8 mouse cellular contexts compared by ENCODE assay signal in the genomic region with DNA sequence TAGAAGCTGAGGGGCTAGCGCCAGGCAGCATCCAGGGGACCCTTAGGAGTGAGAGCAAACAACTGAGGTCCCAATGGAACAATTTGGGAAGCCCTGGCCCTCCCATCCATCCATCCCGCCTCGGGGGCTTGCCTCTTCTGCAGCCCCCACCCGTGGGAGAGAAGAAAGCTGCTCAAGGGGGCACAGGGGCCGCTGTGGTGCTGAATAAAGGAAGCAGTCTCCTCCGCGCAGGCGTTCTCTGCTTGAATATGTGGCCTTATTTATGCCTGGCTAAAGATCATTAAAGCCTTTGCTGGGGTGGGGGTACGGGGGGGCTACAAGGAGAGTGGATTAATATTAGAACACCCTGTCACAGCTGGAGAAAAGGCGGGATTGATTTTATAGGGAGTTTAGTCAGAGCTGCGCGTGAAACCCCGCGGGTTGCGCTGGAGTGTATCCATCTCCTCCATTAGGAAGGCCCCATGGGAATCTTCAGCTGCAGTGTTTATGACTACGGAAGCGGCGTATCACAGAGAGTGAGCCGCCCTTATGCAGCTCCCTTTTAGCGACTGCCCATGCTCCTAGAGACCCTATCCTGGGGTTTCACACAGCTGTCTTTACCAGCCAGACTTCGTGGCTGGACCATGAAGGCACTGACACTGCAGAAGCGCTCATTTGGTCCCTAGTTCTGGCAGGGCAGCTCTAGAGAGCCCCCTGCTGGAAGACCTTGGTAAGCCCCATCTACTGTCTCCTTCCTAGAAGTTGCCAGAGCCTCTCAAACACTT.
DNase-seq lines count a peak whose midpoint lies in the region; ATAC-seq and TF ChIP-seq lines count a peak whose summit lies in the region.

No protein-coding gene starts in this region.

- H3K9ac ChIP-seq in heart, embryonic 15.5 days, result peak overlapping the region; percentile 40; the same call in 1 of the 2 replicates
- H3K9ac ChIP-seq in limb, embryonic 15.5 days, result no peak overlapping the region; the same call in 1 of the 2 replicates
- peak overlapping the region; percentile 51 for H3K9ac ChIP-seq in neural tube, embryonic 13.5 days

- no peak for TF ChIP-seq POLR2A in brain, embryonic 14.5 days (IDR thresholded peaks at IDR 0.05; ENCODE audit: borderline replicate concordance, extremely low read depth, insufficient read depth, insufficient read length, poor library complexity, severe bottlenecking)

- H3K27me3 ChIP-seq in forebrain, embryonic 10.5 days (ENCODE audit: poor library complexity, severe bottlenecking), result peaks cover 39% of the 10 kb centered on the region
- H3K27me3 ChIP-seq in heart, embryonic 15.5 days, result peaks cover 40% of the 10 kb centered on the region
- H3K27me3 ChIP-seq in limb, embryonic 15.5 days, result peaks cover 34% of the 10 kb centered on the region
- 0 out of 2 replicates have a peak, but pooled peaks cover 14% of the 10 kb centered on the region for H3K27me3 ChIP-seq in neural tube, embryonic 13.5 days

- DNase-seq in 3T3-L1 (ENCODE audit: low read depth, low spot score), result peak; percentile 29
- peak; percentile 85 for DNase-seq in brain, embryonic 14.5 days (ENCODE audit: low read depth)
- DNase-seq in forebrain, embryonic 10.5 days (ENCODE audit: extremely low spot score, low spot score), result peak; percentile 77
- peak; percentile 64 for DNase-seq in kidney, postnatal 14 days
- peak; percentile 7 for DNase-seq in thymus, postnatal 25 days

- WGBS in forebrain, embryonic 10.5 days, result 14% methylated on average over 22 of the region's 22 CpGs
- 12% methylated on average over 22 of the region's 22 CpGs for WGBS in heart, embryonic 15.5 days
- 9% methylated on average over 22 of the region's 22 CpGs for WGBS in limb, embryonic 15.5 days
- WGBS in neural tube, embryonic 13.5 days, result 5% methylated on average over 22 of the region's 22 CpGs

- no peak for ATAC-seq in heart, embryonic 15.5 days (replicated peaks; ENCODE audit: insufficient number of reproducible peaks, insufficient read depth, low FRiP score, low read depth)
- ATAC-seq in limb, embryonic 15.5 days (ENCODE audit: insufficient number of reproducible peaks, low FRiP score, low TSS enrichment, low read depth), result peak; percentile 55; the same call in 1 of the 2 replicates
- peak; percentile 92 for ATAC-seq in neural tube, embryonic 13.5 days (ENCODE audit: low read depth)

- H3K4me2 ChIP-seq in heart, embryonic 15.5 days, result peak overlapping the region; percentile 68
- H3K4me2 ChIP-seq in limb, embryonic 15.5 days, result peak overlapping the region; percentile 46
- H3K4me2 ChIP-seq in neural tube, embryonic 13.5 days, result peak overlapping the region; percentile 47

- peak overlapping the region; percentile 77 for H3K27ac ChIP-seq in forebrain, embryonic 10.5 days
- H3K27ac ChIP-seq in heart, embryonic 15.5 days, result no peak overlapping the region
- no peak overlapping the region for H3K27ac ChIP-seq in limb, embryonic 15.5 days
- peak overlapping the region; percentile 79 for H3K27ac ChIP-seq in neural tube, embryonic 13.5 days (replicated peaks)

- H3K4me1 ChIP-seq in forebrain, embryonic 10.5 days, result peaks cover 14% of the 10 kb centered on the region
- H3K4me1 ChIP-seq in heart, embryonic 15.5 days (replicated peaks), result peaks cover 6% of the 10 kb centered on the region; the same call in 1 of the 2 replicates
- H3K4me1 ChIP-seq in limb, embryonic 15.5 days, result peaks cover 14% of the 10 kb centered on the region
- H3K4me1 ChIP-seq in neural tube, embryonic 13.5 days (replicated peaks), result peaks cover 14% of the 10 kb centered on the region; the same call in 1 of the 2 replicates

- peak overlapping the region; percentile 49 for H3K4me3 ChIP-seq in forebrain, embryonic 10.5 days
- peak overlapping the region; percentile 45 for H3K4me3 ChIP-seq in heart, embryonic 15.5 days
- H3K4me3 ChIP-seq in limb, embryonic 15.5 days, result peak overlapping the region; percentile 24
- peak overlapping the region; percentile 25 for H3K4me3 ChIP-seq in neural tube, embryonic 13.5 days

- TF ChIP-seq CTCF in brain, embryonic 14.5 days (IDR thresholded peaks at IDR 0.05; ENCODE audit: borderline replicate concordance, extremely low read depth, insufficient read depth, insufficient read length), result peak; percentile 89

- H3K9me3 ChIP-seq in forebrain, embryonic 10.5 days, result no peaks in the 10 kb centered on the region
- H3K9me3 ChIP-seq in heart, embryonic 15.5 days (replicated peaks), result no peaks in the 10 kb centered on the region
- H3K9me3 ChIP-seq in limb, embryonic 15.5 days, result no peaks in the 10 kb centered on the region
- no peaks in the 10 kb centered on the region for H3K9me3 ChIP-seq in neural tube, embryonic 13.5 days

- no peaks in the 10 kb centered on the region for H3K36me3 ChIP-seq in forebrain, embryonic 10.5 days (replicated peaks)
- no peaks in the 10 kb centered on the region for H3K36me3 ChIP-seq in heart, embryonic 15.5 days
- no peaks in the 10 kb centered on the region for H3K36me3 ChIP-seq in limb, embryonic 15.5 days
- H3K36me3 ChIP-seq in neural tube, embryonic 13.5 days, result no peaks in the 10 kb centered on the region

Comparison
In these comparisons a context has a peak if more than half of its experiments do, and no peak if none do; other contexts are left out.
1. DNase-seq: peak in every context shown above with its lines; median percentile 85 in brain, embryonic 14.5 days; 77 in forebrain, embryonic 10.5 days; 64 in kidney, postnatal 14 days; 29 in 3T3-L1; 7 in thymus, postnatal 25 days.
2. H3K27ac ChIP-seq: peak in forebrain, embryonic 10.5 days (single experiment) and neural tube, embryonic 13.5 days (single experiment); none in heart, embryonic 15.5 days (single experiment) and limb, embryonic 15.5 days (single experiment).
3. Peak in every context shown above with its lines, with median percentiles within 50 percentile points of each other: H3K4me3 ChIP-seq and H3K4me2 ChIP-seq.